Mouse (Mus musculus): ENCODE results near the gene Hmgn2.

DNA sequence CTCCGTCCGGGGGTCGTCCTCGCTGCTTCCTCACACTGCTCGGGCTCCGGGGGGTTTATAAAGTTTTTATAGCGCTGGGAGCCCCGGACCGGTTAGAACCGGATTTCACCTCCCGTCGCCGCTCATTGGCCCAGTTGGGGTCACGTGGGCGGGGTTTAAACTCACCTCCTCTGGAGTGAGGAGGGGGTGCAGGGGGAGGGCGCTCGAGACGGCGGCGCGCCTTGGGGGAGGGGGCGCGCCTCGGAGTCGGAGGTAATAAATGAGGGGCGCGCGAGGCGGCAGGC is 642 bp downstream of the Hmgn2 start:
- TF ChIP-seq TCF12 (IDR thresholded peaks at IDR 0.05; ENCODE audit: insufficient read depth, poor library complexity, severe bottlenecking) (no peak), TCF3 (IDR thresholded peaks at IDR 0.05; ENCODE audit: insufficient read length, low read depth) (no peak), MYOD1 (IDR thresholded peaks at IDR 0.05; ENCODE audit: control insufficient read depth in 1 of 3, insufficient read length in 2 of 3, low read depth in 2 of 3) (no peak), POLR2A (IDR thresholded peaks at IDR 0.05; ENCODE audit: insufficient read length, low read depth) (no peak), MYOG (IDR thresholded peaks at IDR 0.05; ENCODE audit: control insufficient read depth in 1 of 3, insufficient read depth in 1 of 3, insufficient read length in 2 of 3, low read depth in 2 of 3) (no peak), USF1 (IDR thresholded peaks at IDR 0.05; ENCODE audit: low read depth) (peak; percentile 96)
